Mouse (Mus musculus) intestine, embryonic 14.5 days (tissue): Measurements from ENCODE around the gene Tmco4. TPM values are rescaled to one million over a fixed set of nuclear protein-coding genes. Genes with fewer than 3 reads are reported as not detected.

Experiments used
- ATAC-seq: fragments of 200-750 bp; cut with Nextera tagmentation; replicated peaks from 2 replicates; pipeline ENCODE4 v1.8.0; 2017; ENCODE audit warnings: low read depth, moderate number of reproducible peaks, moderate TSS enrichment, moderate library complexity; ENCODE audit not compliant: low FRiP score, low TSS enrichment
- DNase-seq: peaks from one replicate; pipeline ENCODE4 v3.0.0-alpha.2; 2018; ENCODE audit warnings: low spot score
- H3K27ac ChIP-seq: fragments of 300-500 bp; sonication (generic); 2 replicates; pipeline ENCODE4 v1.5.1; 2014; ENCODE audit warnings: low read depth, mild to moderate bottlenecking, control low read depth
- H3K27me3 ChIP-seq: fragments of 300-500 bp; sonication (generic); replicated peaks from 2 replicates; pipeline ENCODE4 v1.6.1; 2014; ENCODE audit warnings: low read length, control low read depth; ENCODE audit not compliant: control insufficient read depth, insufficient read depth
- H3K36me3 ChIP-seq: fragments of 300-500 bp; sonication (generic); 2 replicates; pipeline ENCODE4 v1.6.1; 2014; ENCODE audit warnings: low read length, control low read depth; ENCODE audit not compliant: control insufficient read depth, insufficient read depth
- H3K4me1 ChIP-seq: fragments of 300-500 bp; sonication (generic); replicated peaks from 2 replicates; pipeline ENCODE4 v1.6.1; 2014; ENCODE audit warnings: low read length, control low read depth, mixed read lengths; ENCODE audit not compliant: control insufficient read depth, insufficient read depth
- H3K4me2 ChIP-seq: fragments of 300-500 bp; sonication (generic); 2 replicates; pipeline ENCODE4 v1.6.1; 2014; ENCODE audit warnings: low read length
- H3K4me3 ChIP-seq: fragments of 300-500 bp; sonication (generic); 2 replicates; pipeline ENCODE4 v1.5.1; 2014; ENCODE audit warnings: low read depth, low read length, control low read depth, mixed read lengths
- H3K9ac ChIP-seq: fragments of 300-500 bp; sonication (generic); 2 replicates; pipeline ENCODE4 v1.6.1; 2014; ENCODE audit warnings: mild to moderate bottlenecking, low read length
- H3K9me3 ChIP-seq: fragments of 300-500 bp; sonication (generic); 2 replicates; pipeline ENCODE4 v1.6.1; 2016; ENCODE audit warnings: low read length, control low read depth; ENCODE audit not compliant: control insufficient read depth
- WGBS: fragments of 180-500 bp; shearing (Covaris S2); extraction: QIAGEN DNeasy Blood & Tissue Kit; methylation state at CpG from one replicate; pipeline ENCODE4 v1.1.7; 2014; 5-methylcytosine and 5-hydroxymethylcytosine counted together
- polyA plus RNA-seq: library from polyadenylated mRNA; unstranded; fragments of >200 nt; fragmentation: Nextera tagmentation; extraction: Ambion mirVana; gene quantifications from 2 replicates; pipeline ENCODE4 v1.2.1, GENCODE M21; 2014

Gene Tmco4
- polyA plus RNA-seq, 1 experiment from 2014 or later = 10.0 TPM

DNA sequence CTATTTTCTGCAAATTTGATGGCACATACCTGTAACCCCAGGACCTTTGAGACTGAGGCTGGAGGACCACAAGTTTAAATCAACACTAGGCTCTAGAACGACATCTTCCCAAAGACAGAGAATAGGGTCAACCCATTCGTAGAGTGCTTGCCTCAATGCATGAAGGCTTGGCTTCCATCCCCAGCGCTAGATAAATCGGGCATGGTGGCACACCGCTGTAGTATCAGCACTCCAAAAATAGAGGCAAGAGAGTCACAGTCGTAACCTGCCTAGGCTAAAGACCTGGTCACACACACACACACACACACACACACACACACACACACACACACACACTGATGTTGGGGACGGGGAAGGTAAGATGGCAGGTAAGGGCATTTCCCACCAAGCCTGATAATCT, 107.6 kb downstream of the Tmco4 start:
- H3K9ac ChIP-seq = no peak overlapping the region
- no peaks in the 10 kb centered on the region for H3K9me3 ChIP-seq
- no peak for ATAC-seq
- no peak for DNase-seq
- no peak overlapping the region for H3K4me2 ChIP-seq
- peaks cover 14% of the 10 kb centered on the region for H3K4me1 ChIP-seq
- peaks cover 17% of the 10 kb centered on the region for H3K27me3 ChIP-seq
- 97% methylated on average over 7 of the region's 7 CpGs for WGBS
- no peaks in the 10 kb centered on the region for H3K36me3 ChIP-seq
- H3K27ac ChIP-seq = no peak overlapping the region
- no peak overlapping the region for H3K4me3 ChIP-seq

DNA sequence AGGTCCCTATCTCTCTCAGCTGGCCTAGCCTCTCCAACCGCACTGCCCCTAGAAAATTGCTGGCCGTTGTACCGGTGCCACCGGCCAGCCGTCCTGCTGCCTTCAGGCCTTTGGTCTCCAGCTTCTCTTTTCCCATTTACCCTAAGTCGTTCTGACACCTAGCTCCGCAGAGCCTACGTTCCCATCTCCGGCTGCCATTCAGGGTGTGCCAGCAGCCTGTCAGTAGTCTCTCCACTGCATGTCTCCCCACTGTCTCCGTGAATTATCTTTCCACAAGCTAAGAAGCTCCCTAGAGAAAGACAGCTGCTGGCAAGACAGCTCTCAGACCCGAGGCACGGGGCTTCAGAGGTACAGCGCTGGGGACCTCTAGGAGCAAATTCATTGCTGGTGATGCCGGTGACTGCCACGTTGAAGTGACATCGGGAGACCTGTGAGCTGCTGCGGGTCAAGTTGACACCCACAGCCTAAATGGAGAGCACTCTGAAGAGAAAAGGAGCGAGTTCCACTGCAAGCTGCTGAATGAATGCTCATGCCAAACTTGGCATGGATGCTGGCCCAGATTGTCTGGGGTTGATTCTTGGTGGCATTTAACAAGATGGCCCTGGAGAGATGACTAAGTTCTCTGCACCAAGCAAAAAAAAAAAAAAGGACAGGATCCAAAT, 108.7 kb downstream of the Tmco4 start:
- DNase-seq = no peak
- ATAC-seq = no peak
- Histone ChIP-seq H3K4me2 (no peak overlapping the region), H3K27me3 (peaks cover 6% of the 10 kb centered on the region), H3K4me3 (no peak overlapping the region), H3K9ac (no peak overlapping the region), H3K9me3 (no peaks in the 10 kb centered on the region), H3K4me1 (peaks cover 17% of the 10 kb centered on the region), H3K36me3 (no peaks in the 10 kb centered on the region), H3K27ac (no peak overlapping the region)
- WGBS = 78% methylated on average over 18 of the region's 18 CpGs

DNA sequence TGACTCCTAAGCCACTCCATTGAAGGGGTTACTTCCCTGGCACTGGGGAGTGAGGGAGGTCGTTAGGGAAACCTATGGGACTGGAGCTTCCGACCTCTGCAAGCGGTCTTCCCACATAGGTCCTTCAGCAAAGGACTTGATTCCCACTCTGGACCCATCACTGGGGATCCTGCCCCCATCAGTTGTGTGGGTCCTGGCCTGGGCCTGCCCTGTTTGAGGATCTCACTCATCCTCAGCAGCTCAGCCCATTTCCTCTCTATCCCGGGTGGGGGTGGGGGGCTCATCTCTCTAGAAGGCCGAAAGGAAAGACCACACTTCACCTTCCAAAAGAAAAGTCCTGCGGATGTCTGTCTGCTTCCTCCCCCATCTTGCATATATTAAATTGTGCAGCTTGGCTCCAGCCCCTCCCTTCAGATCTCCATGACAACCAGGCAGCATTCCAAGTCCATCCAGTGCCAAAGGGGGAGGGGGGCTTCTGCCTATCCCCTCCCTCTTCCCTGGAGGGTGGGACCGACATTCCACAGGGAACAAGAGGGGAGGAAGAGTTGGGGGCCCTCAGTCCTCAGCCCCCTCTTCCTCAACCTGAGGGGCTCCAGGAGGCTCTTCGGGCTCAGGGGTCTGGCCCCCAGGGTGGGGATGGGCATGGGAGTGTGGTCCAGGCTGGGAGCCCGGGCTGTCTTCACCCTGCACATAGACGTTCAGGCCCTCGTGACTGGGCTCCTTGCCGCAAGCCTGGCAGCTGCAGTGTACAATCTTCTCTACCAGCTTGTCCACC, 110.3 kb downstream of the Tmco4 start:
- H3K27ac ChIP-seq = peak overlapping the region; percentile 6; the same call in 1 of the 2 replicates
- no peak overlapping the region for H3K9ac ChIP-seq
- DNase-seq (peak; percentile 88), ATAC-seq (peak; percentile 41)
- H3K9me3 ChIP-seq = no peaks in the 10 kb centered on the region
- 26% methylated on average over 11 of the region's 12 CpGs for WGBS
- peaks cover 17% of the 10 kb centered on the region for H3K4me1 ChIP-seq
- H3K36me3 ChIP-seq = no peaks in the 10 kb centered on the region
- peak overlapping the region; percentile 31 for H3K4me2 ChIP-seq
- no peak overlapping the region for H3K4me3 ChIP-seq
- H3K27me3 ChIP-seq = no peaks in the 10 kb centered on the region

DNA sequence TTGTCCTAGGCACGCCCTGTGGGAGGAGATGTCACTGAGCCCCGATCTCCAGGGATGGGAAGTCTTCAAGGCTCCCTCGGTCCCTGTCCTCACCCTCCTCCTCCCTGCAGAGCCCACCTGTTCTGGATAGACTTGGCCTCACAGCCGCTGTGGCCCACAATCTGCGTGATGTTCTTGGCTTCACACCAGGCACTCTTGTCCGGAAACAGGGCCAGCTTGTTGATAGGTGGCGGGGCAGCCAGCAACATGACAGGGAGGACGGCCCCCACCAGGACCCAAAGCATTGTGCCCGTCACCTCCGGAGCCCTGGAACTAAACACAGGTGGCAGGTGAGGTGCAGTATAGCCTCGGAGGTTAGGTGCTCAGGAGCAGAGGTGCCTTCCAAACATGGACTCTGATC, 112.6 kb downstream of the Tmco4 start:
- H3K9ac ChIP-seq = no peak overlapping the region
- H3K4me2 ChIP-seq = no peak overlapping the region
- peaks cover 17% of the 10 kb centered on the region for H3K4me1 ChIP-seq
- no peak overlapping the region for H3K27ac ChIP-seq
- 0 out of 2 replicates have a peak, but pooled peaks cover 2% of the 10 kb centered on the region for H3K27me3 ChIP-seq
- no peak overlapping the region for H3K4me3 ChIP-seq
- no peaks in the 10 kb centered on the region for H3K36me3 ChIP-seq
- DNase-seq (no peak), ATAC-seq (no peak)
- no peaks in the 10 kb centered on the region for H3K9me3 ChIP-seq
- 70% methylated on average over 11 of the region's 11 CpGs for WGBS

DNA sequence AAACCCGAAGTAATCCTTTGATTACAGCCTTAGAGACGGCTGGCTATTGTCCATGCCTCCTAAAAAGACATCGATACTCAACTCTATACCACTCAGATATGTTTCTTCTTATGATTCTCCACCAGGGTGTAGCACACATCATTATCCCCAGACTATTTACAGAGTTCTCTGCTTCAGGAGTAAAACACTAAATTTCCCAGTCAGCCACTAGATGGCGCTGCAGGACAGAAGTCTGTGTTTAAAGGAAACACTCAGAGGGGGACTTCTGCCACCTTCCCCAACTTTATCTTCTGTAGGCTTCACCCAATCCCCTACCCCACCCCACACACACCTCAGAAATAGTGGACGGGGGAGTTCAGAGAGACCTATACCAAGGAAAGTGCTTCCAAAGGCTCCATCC, 113.3 kb downstream of the Tmco4 start:
- 25% methylated on average over 5 of the region's 5 CpGs for WGBS
- ATAC-seq = peak; percentile 28; the same call in 1 of the 2 replicates

DNA sequence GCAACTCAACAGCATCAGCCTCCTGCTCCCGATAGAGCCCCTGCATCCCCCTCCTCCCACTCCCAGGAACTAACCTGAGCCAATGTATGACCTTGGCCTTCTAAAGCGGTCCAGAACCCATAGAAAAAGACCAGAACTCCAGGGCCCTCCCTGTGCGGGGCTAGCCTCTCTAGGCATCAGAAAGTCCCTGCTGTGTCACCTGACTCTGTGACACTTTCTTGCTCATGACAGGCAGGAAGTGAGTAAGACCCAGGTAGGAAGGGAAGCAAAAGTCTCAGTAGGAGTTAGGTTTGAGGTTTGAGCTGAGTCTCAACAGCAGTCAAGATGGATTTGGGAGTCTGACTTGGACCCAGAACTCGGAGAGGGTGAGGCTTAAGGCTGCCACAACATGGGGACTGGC, 114.3 kb downstream of the Tmco4 start:
- H3K27me3 ChIP-seq = 0 out of 2 replicates have a peak, but pooled peaks cover 15% of the 10 kb centered on the region
- no peak for DNase-seq
- 73% methylated on average over 4 of the region's 4 CpGs for WGBS

More for the DNA sequence above, 113.3 kb downstream of the Tmco4 start:
- Histone ChIP-seq H3K27me3 (0 out of 2 replicates have a peak, but pooled peaks cover 7% of the 10 kb centered on the region), H3K36me3 (0 out of 2 replicates have a peak, but pooled peaks cover 3% of the 10 kb centered on the region), H3K4me1 (peaks cover 20% of the 10 kb centered on the region), H3K27ac (no peak overlapping the region), H3K4me2 (no peak overlapping the region), H3K9me3 (no peaks in the 10 kb centered on the region), H3K4me3 (no peak overlapping the region), H3K9ac (no peak overlapping the region)
- DNase-seq = peak; percentile 94

DNA sequence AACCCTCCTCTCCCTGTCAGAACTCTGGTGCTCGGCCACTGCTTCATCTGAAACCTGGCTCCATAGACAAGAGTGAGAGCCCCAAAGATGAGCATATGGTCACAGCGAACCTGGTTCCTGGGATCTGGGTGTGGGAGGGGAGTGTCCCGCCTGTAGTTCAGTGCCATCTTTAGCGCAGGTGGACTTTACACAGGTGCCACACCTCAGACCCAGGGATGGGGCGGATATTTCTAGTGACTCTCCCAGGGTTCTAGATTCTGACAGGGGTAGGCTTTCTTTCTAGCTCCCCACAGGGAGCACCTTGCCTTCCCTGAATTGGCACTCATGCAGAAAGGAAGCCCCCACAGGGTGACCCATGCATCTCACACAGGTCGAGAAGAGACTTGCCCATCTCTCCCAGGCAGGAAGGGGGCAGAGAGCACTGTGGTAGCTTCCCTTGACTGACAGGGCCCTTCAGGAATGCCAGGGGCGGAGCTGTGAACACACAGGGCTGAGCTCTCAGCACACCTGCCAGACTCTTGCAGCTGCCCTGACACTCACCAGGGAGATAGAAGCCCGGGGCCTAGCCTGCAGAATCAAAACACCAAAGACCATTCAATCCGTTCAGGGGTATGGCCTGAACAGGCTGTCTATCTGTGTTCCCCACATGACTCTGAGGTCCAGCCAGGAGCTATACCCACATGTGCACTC, 116.4 kb downstream of the Tmco4 start:
- Histone ChIP-seq H3K9ac (no peak overlapping the region), H3K9me3 (no peaks in the 10 kb centered on the region), H3K27me3 (peaks cover 25% of the 10 kb centered on the region; the same call in 1 of the 2 replicates), H3K27ac (no peak overlapping the region), H3K4me2 (no peak overlapping the region), H3K4me3 (no peak overlapping the region), H3K36me3 (0 out of 2 replicates have a peak, but pooled peaks cover 3% of the 10 kb centered on the region), H3K4me1 (peaks cover 13% of the 10 kb centered on the region; the same call in 1 of the 2 replicates)
- no peak for DNase-seq
- 50% methylated on average over 9 of the region's 9 CpGs for WGBS
- no peak for ATAC-seq

More for the DNA sequence above, 114.3 kb downstream of the Tmco4 start:
- Histone ChIP-seq H3K9ac (no peak overlapping the region), H3K9me3 (no peaks in the 10 kb centered on the region), H3K4me1 (peaks cover 27% of the 10 kb centered on the region), H3K4me2 (no peak overlapping the region), H3K27ac (no peak overlapping the region), H3K36me3 (0 out of 2 replicates have a peak, but pooled peaks cover 3% of the 10 kb centered on the region), H3K4me3 (no peak overlapping the region)
- no peak for ATAC-seq

DNA sequence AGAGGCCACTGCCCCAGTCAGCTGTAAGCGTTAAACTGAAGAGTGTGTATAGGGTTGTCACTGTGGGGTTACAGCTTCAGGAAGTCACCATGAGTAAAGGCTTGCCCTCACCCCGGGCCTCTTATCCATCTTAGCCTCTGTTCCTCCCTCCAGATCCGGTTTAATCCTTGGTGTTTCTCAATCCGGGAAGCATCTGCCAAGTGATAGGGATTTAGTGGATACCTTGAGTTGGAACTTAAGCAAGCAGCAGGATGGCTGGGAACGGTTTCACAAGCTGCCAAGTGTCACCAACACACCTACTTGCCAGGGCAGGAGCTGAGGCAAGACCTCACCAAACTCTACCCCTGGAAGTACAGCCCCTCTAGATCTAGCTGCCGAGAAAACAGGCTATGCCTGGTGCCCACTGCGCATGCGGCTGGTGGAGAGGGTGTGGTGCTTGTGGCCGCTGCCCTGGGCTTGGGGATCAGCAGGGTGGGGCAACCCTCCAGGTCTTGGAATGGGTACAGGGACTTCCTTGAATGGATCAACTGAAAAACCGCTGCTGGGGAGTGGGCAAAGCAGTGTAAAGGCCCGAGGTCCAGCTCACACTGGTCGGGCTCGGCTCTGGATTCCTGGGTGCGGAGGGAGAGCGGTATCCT, 117.7 kb downstream of the Tmco4 start:
- Histone ChIP-seq H3K27me3 (peaks cover 25% of the 10 kb centered on the region; the same call in 1 of the 2 replicates), H3K9me3 (peaks cover 8% of the 10 kb centered on the region), H3K27ac (no peak overlapping the region), H3K4me1 (peaks cover 13% of the 10 kb centered on the region; the same call in 1 of the 2 replicates), H3K4me2 (peak overlapping the region; percentile 89; the same call in 1 of the 2 replicates), H3K36me3 (0 out of 2 replicates have a peak, but pooled peaks cover 3% of the 10 kb centered on the region), H3K4me3 (no peak overlapping the region), H3K9ac (no peak overlapping the region)
- ATAC-seq (no peak), DNase-seq (no peak)
- 60% methylated on average over 15 of the region's 15 CpGs for WGBS
